Mouse (Mus musculus) erythroid progenitor cell, adult 5-6 weeks (primary cell): ENCODE data around the gene Gm13769. TPM values are rescaled to one million over a fixed set of nuclear protein-coding genes. Genes with fewer than 3 reads are reported as not detected.
"Not testable (repeated sequence)": the region's sequence is repeated elsewhere in the genome, so short reads cannot be mapped to it uniquely, and the experiment has no call there.

Experiments
- ATAC-seq: replicated peaks from 2 replicates; pipeline ENCODE4 v1.8.0; 2016; ENCODE audit warnings: moderate number of reproducible peaks, mild to moderate bottlenecking, moderate TSS enrichment, inconsistent platforms; ENCODE audit not compliant: poor library complexity, low FRiP score, severe bottlenecking
- total RNA-seq, 2 experiments: library from RNA; stranded (forward) in 1 of 2; stranded (reverse) in 1 of 2; fragments of 150-400 nt in 1 of 2; fragments of 186-747, 209-891 nt in 1 of 2; gene quantifications; 2 replicates each; pipeline versions ENCODE4 v1.2.3 to v1.2.4; 2015 to 2017; ENCODE audit warnings: low replicate concordance in 2 of 2

Gm13769 gene
- total RNA-seq (2015; ENCODE audit: low replicate concordance) = 1.8 TPM in 1 of 2 replicates, not detected in the other
- not detected in 2 replicates for total RNA-seq (2017; ENCODE audit: low replicate concordance)

GRCm38 (mm10) chr2:90321900-90322299, at the start of gene Gm13769:
Gene Gm13769, plus strand, starts transcription at chr2:90322200.
- ATAC-seq = not testable (repeated sequence)

DNA sequence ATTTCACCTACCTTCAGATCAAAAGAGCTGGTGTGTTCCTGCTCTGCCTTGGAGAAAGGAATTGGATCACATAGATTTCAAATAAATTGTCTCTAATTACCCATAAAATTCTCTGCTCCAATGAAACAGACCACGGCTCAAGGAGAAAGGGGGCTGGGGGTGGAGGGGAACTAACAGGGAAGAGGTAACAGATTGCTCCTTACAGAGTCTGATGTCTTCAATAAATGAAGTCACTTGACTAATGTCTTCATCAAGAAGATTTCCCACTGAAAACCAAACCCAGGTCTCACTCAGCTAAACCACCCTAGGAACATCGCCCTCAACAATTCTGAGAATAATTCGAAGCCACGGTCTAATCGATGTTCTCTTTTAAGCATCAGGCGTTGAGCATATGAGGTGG, 29.3 kb upstream of the Gm13769 start, which contains the start of gene Olfr1272:
Gene Olfr1272 (minus strand): TSS at position 101 of the 400 bp plus-strand sequence.
- ATAC-seq = no peak

DNA sequence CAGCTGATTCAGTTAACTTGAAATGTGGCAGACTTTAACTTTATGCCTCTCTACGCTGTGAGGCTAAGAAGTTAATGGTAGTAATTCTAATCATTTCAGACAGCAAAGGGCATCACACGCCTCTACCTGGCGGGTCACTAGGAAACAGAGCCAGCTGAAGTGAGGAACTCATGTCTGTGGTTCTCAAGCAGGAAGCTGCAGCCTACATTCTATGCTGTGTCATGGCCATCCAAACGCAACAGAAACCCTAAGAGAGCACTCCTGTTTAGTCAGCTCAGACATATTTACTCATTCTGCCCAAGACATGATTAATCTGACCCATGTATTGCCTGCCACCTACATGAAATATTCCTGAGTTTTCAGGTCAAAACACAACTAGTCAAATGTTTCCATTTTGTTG, 24.7 kb downstream of the Gm13769 start:
- not testable (repeated sequence) for ATAC-seq

GRCm38 (mm10) chr2:90351047-90351446, 29.0 kb downstream of the Gm13769 start:
- ATAC-seq = not testable (repeated sequence)

DNA sequence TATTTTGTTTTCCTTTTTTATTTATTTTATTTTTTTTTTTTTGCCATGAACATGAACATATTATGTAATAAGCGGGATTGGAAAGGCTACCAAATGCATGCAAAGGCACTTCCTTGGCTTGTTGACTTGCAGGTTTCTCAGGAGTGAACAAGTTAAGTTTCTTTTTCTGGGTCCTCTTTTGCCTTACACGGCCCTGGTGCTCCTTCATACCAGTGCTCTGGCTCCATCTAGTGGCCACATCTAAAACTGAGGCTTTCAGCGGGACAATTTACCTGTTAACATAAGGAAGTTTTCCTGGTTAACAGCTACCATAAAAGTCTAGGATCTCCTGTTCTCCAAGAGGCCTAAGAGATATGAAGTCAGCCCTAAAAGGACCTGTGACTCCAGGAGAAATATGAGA, 29.5 kb downstream of the Gm13769 start:
- peak; percentile 63; the same call in 1 of the 2 replicates for ATAC-seq

DNA sequence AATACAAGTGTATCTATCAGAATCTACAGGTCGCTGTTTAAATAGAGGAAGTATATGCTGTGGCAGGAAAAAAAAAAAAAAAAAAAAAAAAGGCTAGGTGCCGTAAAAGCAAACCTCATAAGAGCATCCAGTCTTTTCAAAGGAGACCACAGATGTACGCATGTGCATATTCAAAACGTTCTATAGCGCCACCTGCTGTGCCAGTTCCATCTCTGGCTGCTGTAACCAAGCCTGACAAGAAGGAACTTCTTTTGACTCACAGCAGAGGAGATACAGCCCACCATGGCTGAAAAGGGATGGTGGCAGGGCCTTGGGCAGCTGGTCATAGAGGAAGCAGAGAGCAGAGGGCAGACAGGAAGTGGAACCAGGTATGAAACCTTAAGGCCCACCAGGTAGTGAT, 37.2 kb downstream of the Gm13769 start:
- ATAC-seq = peak; percentile 65; the same call in 1 of the 2 replicates

GRCm38 (mm10) chr2:90360199-90360598, 38.2 kb downstream of the Gm13769 start:
- ATAC-seq = not testable (repeated sequence)

Other genes with a start within 250 kb of the Gm13769 start
- gene Olfr1269, start 200.8 kb upstream of the Gm13769 start, total RNA-seq (2015; ENCODE audit: low replicate concordance) = not detected in 2 replicates
- gene Olfr1269, start 200.8 kb upstream of the Gm13769 start, total RNA-seq (2017; ENCODE audit: low replicate concordance) = not detected in 2 replicates
- not detected in 2 replicates for gene Olfr32, start 179.9 kb upstream of the Gm13769 start, total RNA-seq (2015; ENCODE audit: low replicate concordance)
- gene Olfr32, start 179.9 kb upstream of the Gm13769 start, total RNA-seq (2017; ENCODE audit: low replicate concordance) = not detected in 2 replicates
- not detected in 2 replicates for gene Olfr1270, start 169.1 kb upstream of the Gm13769 start, total RNA-seq (2015; ENCODE audit: low replicate concordance)
- not detected in 2 replicates for gene Olfr1270, start 169.1 kb upstream of the Gm13769 start, total RNA-seq (2017; ENCODE audit: low replicate concordance)
- not detected in 2 replicates for gene Olfr1506, start 97.7 kb upstream of the Gm13769 start, total RNA-seq (2015; ENCODE audit: low replicate concordance)
- 1.2 and 2.8 TPM in 2 replicates for gene Olfr1506, start 97.7 kb upstream of the Gm13769 start, total RNA-seq (2017; ENCODE audit: low replicate concordance)
- gene Olfr142, start 64.6 kb upstream of the Gm13769 start, total RNA-seq (2015; ENCODE audit: low replicate concordance) = not detected in 2 replicates
- gene Olfr142, start 64.6 kb upstream of the Gm13769 start, total RNA-seq (2017; ENCODE audit: low replicate concordance) = not detected in 2 replicates
- not detected in 2 replicates for gene Olfr1271, start 51.2 kb upstream of the Gm13769 start, total RNA-seq (2015; ENCODE audit: low replicate concordance)
- not detected in 2 replicates for gene Olfr1271, start 51.2 kb upstream of the Gm13769 start, total RNA-seq (2017; ENCODE audit: low replicate concordance)
- not detected in 2 replicates for gene Olfr1272, start 29.4 kb upstream of the Gm13769 start, total RNA-seq (2015; ENCODE audit: low replicate concordance)
- gene Olfr1272, start 29.4 kb upstream of the Gm13769 start, total RNA-seq (2017; ENCODE audit: low replicate concordance) = not detected in 2 replicates
- gene Olfr1274-ps, start 76.5 kb downstream of the Gm13769 start, total RNA-seq (2015; ENCODE audit: low replicate concordance) = not detected in 2 replicates
- gene Olfr1274-ps, start 76.5 kb downstream of the Gm13769 start, total RNA-seq (2017; ENCODE audit: low replicate concordance) = not detected in 2 replicates